Mouse (Mus musculus) hindbrain, embryonic 13.5 days (tissue): ENCODE results near the gene Pex12. TPM values are rescaled to one million over a fixed set of nuclear protein-coding genes. Genes with fewer than 3 reads are reported as not detected.
"Not testable (repeated sequence)": the region's sequence is repeated elsewhere in the genome, so short reads cannot be mapped to it uniquely, and the experiment has no call there.

Source experiments
- ATAC-seq: fragments of 200-750 bp; cut with Nextera tagmentation; 2 replicates; pipeline ENCODE4 v1.8.0; 2017; ENCODE audit warnings: moderate TSS enrichment; ENCODE audit not compliant: low FRiP score
- H3K27ac ChIP-seq: fragments of 300-500 bp; sonication (generic); 2 replicates; pipeline ENCODE4 v1.5.1; 2015; ENCODE audit warnings: inconsistent platforms, mild to moderate bottlenecking, moderate library complexity
- H3K27me3 ChIP-seq: fragments of 300-500 bp; sonication (generic); 2 replicates; pipeline ENCODE4 v1.6.1; 2015; ENCODE audit warnings: mild to moderate bottlenecking, inconsistent platforms
- H3K36me3 ChIP-seq: fragments of 300-500 bp; sonication (generic); 2 replicates; pipeline ENCODE4 v1.6.1; 2015; ENCODE audit warnings: mild to moderate bottlenecking, inconsistent platforms
- H3K4me1 ChIP-seq: fragments of 300-500 bp; sonication (generic); replicated peaks from 2 replicates; pipeline ENCODE4 v1.6.1; 2015; ENCODE audit warnings: inconsistent platforms
- H3K4me2 ChIP-seq: fragments of 300-500 bp; sonication (generic); 2 replicates; pipeline ENCODE4 v1.6.1; 2015; ENCODE audit warnings: inconsistent platforms, mild to moderate bottlenecking, moderate library complexity
- H3K4me3 ChIP-seq: fragments of 300-500 bp; sonication (generic); 2 replicates; pipeline ENCODE4 v1.5.1; 2015; ENCODE audit warnings: mild to moderate bottlenecking, inconsistent platforms
- H3K9ac ChIP-seq: fragments of 300-500 bp; sonication (generic); 2 replicates; pipeline ENCODE4 v1.6.1; 2015; ENCODE audit warnings: mild to moderate bottlenecking, inconsistent platforms
- H3K9me3 ChIP-seq: fragments of 300-500 bp; sonication (generic); 2 replicates; pipeline ENCODE4 v1.6.1; 2016; ENCODE audit warnings: inconsistent platforms
- WGBS: fragments of 180-500 bp; shearing (Covaris S2); methylation state at CpG from one replicate; pipeline ENCODE4 v1.1.7; 2015; 5-methylcytosine and 5-hydroxymethylcytosine counted together
- polyA plus RNA-seq: library from polyadenylated mRNA; unstranded; fragments of >200 nt; fragmentation: Nextera tagmentation; extraction: Ambion mirVana; gene quantifications from 2 replicates; pipeline ENCODE4 v1.2.1, GENCODE M21; 2015

Gene Pex12
- polyA plus RNA-seq: 16.8 and 18.3 TPM in 2 replicates

- Histone ChIP-seq H3K27ac (peak within 1 kb of the TSS; percentile 99), H3K36me3 (no peaks in the 10 kb centered on the region), H3K4me1 (peaks cover 46% of the 10 kb centered on the region), H3K4me2 (peak within 1 kb of the TSS; percentile 68), H3K9ac (peak within 1 kb of the TSS; percentile 97), H3K4me3 (peak within 1 kb of the TSS; percentile 93), H3K27me3 (no peaks in the 10 kb centered on the region), H3K9me3 (no peaks in the 10 kb centered on the region)
- peak; percentile 81 for ATAC-seq
- under 1% methylated on average over 50 of the region's 51 CpGs for WGBS
Observed at GRCm38 (mm10) chr11:83302526-83303251, at the start of gene Pex12. Pex12 (minus strand) TSS chr11:83302586.

- Histone ChIP-seq H3K4me2 (no peak overlapping the region), H3K36me3 (peaks cover 82% of the 10 kb centered on the region)
- 88% methylated on average over 3 of the region's 3 CpGs for WGBS
Observed at GRCm38 (mm10) chr11:83341716-83342245, 39.4 kb upstream of the Pex12 start.

GRCm38 (mm10) chr11:83339705-83340104 lies 37.3 kb upstream of the Pex12 start:
- Histone ChIP-seq H3K4me2 (no peak overlapping the region), H3K9ac (no peak overlapping the region), H3K4me1 (no peaks in the 10 kb centered on the region), H3K27ac (no peak overlapping the region), H3K27me3 (no peaks in the 10 kb centered on the region), H3K36me3 (peaks cover 85% of the 10 kb centered on the region), H3K9me3 (no peaks in the 10 kb centered on the region), H3K4me3 (no peak overlapping the region)
- no peak for ATAC-seq
- WGBS: 25% methylated on average over 2 of the region's 2 CpGs

More at GRCm38 (mm10) chr11:83341716-83342245, 39.4 kb upstream of the Pex12 start:
- no peaks in the 10 kb centered on the region for H3K4me1 ChIP-seq
- H3K27ac ChIP-seq: no peak overlapping the region
- H3K9ac ChIP-seq: no peak overlapping the region
- no peak overlapping the region for H3K4me3 ChIP-seq
- ATAC-seq: no peak
- no peaks in the 10 kb centered on the region for H3K9me3 ChIP-seq
- no peaks in the 10 kb centered on the region for H3K27me3 ChIP-seq

- Histone ChIP-seq H3K27me3 (no peaks in the 10 kb centered on the region), H3K4me1 (no peaks in the 10 kb centered on the region), H3K27ac (no peak overlapping the region), H3K4me2 (no peak overlapping the region), H3K36me3 (peaks cover 70% of the 10 kb centered on the region), H3K4me3 (no peak overlapping the region), H3K9ac (no peak overlapping the region), H3K9me3 (no peaks in the 10 kb centered on the region)
- no peak for ATAC-seq
- 88% methylated on average over 7 of the region's 7 CpGs for WGBS
Observed at GRCm38 (mm10) chr11:83335826-83336225, 33.4 kb upstream of the Pex12 start.

- ATAC-seq: no peak
- Histone ChIP-seq H3K27me3 (no peaks in the 10 kb centered on the region), H3K4me2 (no peak overlapping the region), H3K9me3 (no peaks in the 10 kb centered on the region), H3K36me3 (peaks cover 68% of the 10 kb centered on the region), H3K4me3 (no peak overlapping the region), H3K9ac (no peak overlapping the region), H3K4me1 (no peaks in the 10 kb centered on the region), H3K27ac (no peak overlapping the region)
- WGBS: 62% methylated on average over 3 of the region's 3 CpGs
Observed at GRCm38 (mm10) chr11:83327427-83327826, 25.0 kb upstream of the Pex12 start.

GRCm38 (mm10) chr11:83326692-83327091 lies 24.3 kb upstream of the Pex12 start:
- WGBS: 86% methylated on average over 3 of the region's 3 CpGs
- not testable (repeated sequence) for H3K9me3 ChIP-seq, ATAC-seq, H3K4me1 ChIP-seq, H3K4me3 ChIP-seq, H3K27ac ChIP-seq, H3K27me3 ChIP-seq, H3K4me2 ChIP-seq, H3K9ac ChIP-seq
- H3K36me3 ChIP-seq: peaks cover 75% of the 10 kb centered on the region

- no peaks in the 10 kb centered on the region for H3K4me1 ChIP-seq
- peaks cover 83% of the 10 kb centered on the region for H3K36me3 ChIP-seq
- no peaks in the 10 kb centered on the region for H3K27me3 ChIP-seq
- H3K4me2 ChIP-seq: no peak overlapping the region
- no peak overlapping the region for H3K4me3 ChIP-seq
- no peaks in the 10 kb centered on the region for H3K9me3 ChIP-seq
- no peak overlapping the region for H3K9ac ChIP-seq
- WGBS: 93% methylated on average over 4 of the region's 4 CpGs
- no peak overlapping the region for H3K27ac ChIP-seq
- no peak for ATAC-seq
Observed at GRCm38 (mm10) chr11:83319048-83319447, 16.7 kb upstream of the Pex12 start.

- no peaks in the 10 kb centered on the region for H3K27me3 ChIP-seq
- no peaks in the 10 kb centered on the region for H3K4me1 ChIP-seq
- no peak overlapping the region for H3K9ac ChIP-seq
- no peak overlapping the region for H3K4me3 ChIP-seq
- no peak overlapping the region for H3K27ac ChIP-seq
- no peak overlapping the region for H3K4me2 ChIP-seq
- H3K36me3 ChIP-seq: peaks cover 56% of the 10 kb centered on the region
- no peaks in the 10 kb centered on the region for H3K9me3 ChIP-seq
- ATAC-seq: no peak
- WGBS: 73% methylated on average over 5 of the region's 5 CpGs
Observed at GRCm38 (mm10) chr11:83312471-83312870, 10.1 kb upstream of the Pex12 start.

GRCm38 (mm10) chr11:83306700-83307253 lies 4.4 kb upstream of the Pex12 start:
- Histone ChIP-seq H3K36me3 (peaks cover 25% of the 10 kb centered on the region), H3K9me3 (no peaks in the 10 kb centered on the region), H3K4me2 (no peak overlapping the region), H3K4me1 (peaks cover 40% of the 10 kb centered on the region), H3K27me3 (no peaks in the 10 kb centered on the region), H3K4me3 (no peak overlapping the region), H3K27ac (no peak overlapping the region), H3K9ac (no peak overlapping the region)
- 83% methylated on average over 4 of the region's 4 CpGs for WGBS
- ATAC-seq: no peak

- H3K9ac ChIP-seq: peak overlapping the region; percentile 97; the same call in 1 of the 2 replicates
Observed at GRCm38 (mm10) chr11:83304485-83304884, 2.1 kb upstream of the Pex12 start.

GRCm38 (mm10) chr11:83303751-83304150 lies 1.4 kb upstream of the Pex12 start:
- 64% methylated on average over 5 of the region's 5 CpGs for WGBS
- no peak for ATAC-seq
- H3K4me2 ChIP-seq: peak overlapping the region; percentile 68

More at GRCm38 (mm10) chr11:83304485-83304884, 2.1 kb upstream of the Pex12 start:
- Histone ChIP-seq H3K27ac (no peak overlapping the region), H3K36me3 (peaks cover 16% of the 10 kb centered on the region), H3K27me3 (no peaks in the 10 kb centered on the region), H3K4me3 (peak overlapping the region; percentile 93), H3K4me2 (peak overlapping the region; percentile 68), H3K4me1 (peaks cover 40% of the 10 kb centered on the region), H3K9me3 (no peaks in the 10 kb centered on the region)
- no peak for ATAC-seq
- 85% methylated on average over 2 of the region's 2 CpGs for WGBS

GRCm38 (mm10) chr11:83302124-83302523 lies 262 bp downstream of the Pex12 start:
- H3K27me3 ChIP-seq: no peaks in the 10 kb centered on the region
- WGBS: 6% methylated on average over 10 of the region's 10 CpGs
- H3K9me3 ChIP-seq: no peaks in the 10 kb centered on the region
- no peaks in the 10 kb centered on the region for H3K36me3 ChIP-seq
- H3K9ac ChIP-seq: peak overlapping the region; percentile 97
- peak overlapping the region; percentile 93 for H3K4me3 ChIP-seq
- H3K4me2 ChIP-seq: peak overlapping the region; percentile 68
- ATAC-seq: no peak
- peaks cover 52% of the 10 kb centered on the region for H3K4me1 ChIP-seq
- peak overlapping the region; percentile 99 for H3K27ac ChIP-seq

More at GRCm38 (mm10) chr11:83303751-83304150, 1.4 kb upstream of the Pex12 start:
- peak overlapping the region; percentile 97 for H3K9ac ChIP-seq
- no peaks in the 10 kb centered on the region for H3K27me3 ChIP-seq
- no peak overlapping the region for H3K27ac ChIP-seq
- H3K36me3 ChIP-seq: peaks cover 9% of the 10 kb centered on the region
- H3K4me1 ChIP-seq: peaks cover 40% of the 10 kb centered on the region
- H3K9me3 ChIP-seq: no peaks in the 10 kb centered on the region
- peak overlapping the region; percentile 93 for H3K4me3 ChIP-seq
